Mouse (Mus musculus): Measurements from ENCODE around the gene Trmt2a. TPM values are rescaled to one million over a fixed set of nuclear protein-coding genes. Genes with fewer than 3 reads are reported as not detected.

The Trmt2a gene
- 62.3 and 66.2 TPM in 2 replicates for polyA plus RNA-seq (2015; fragmentation: Nextera tagmentation; extraction: Ambion mirVana)

DNA sequence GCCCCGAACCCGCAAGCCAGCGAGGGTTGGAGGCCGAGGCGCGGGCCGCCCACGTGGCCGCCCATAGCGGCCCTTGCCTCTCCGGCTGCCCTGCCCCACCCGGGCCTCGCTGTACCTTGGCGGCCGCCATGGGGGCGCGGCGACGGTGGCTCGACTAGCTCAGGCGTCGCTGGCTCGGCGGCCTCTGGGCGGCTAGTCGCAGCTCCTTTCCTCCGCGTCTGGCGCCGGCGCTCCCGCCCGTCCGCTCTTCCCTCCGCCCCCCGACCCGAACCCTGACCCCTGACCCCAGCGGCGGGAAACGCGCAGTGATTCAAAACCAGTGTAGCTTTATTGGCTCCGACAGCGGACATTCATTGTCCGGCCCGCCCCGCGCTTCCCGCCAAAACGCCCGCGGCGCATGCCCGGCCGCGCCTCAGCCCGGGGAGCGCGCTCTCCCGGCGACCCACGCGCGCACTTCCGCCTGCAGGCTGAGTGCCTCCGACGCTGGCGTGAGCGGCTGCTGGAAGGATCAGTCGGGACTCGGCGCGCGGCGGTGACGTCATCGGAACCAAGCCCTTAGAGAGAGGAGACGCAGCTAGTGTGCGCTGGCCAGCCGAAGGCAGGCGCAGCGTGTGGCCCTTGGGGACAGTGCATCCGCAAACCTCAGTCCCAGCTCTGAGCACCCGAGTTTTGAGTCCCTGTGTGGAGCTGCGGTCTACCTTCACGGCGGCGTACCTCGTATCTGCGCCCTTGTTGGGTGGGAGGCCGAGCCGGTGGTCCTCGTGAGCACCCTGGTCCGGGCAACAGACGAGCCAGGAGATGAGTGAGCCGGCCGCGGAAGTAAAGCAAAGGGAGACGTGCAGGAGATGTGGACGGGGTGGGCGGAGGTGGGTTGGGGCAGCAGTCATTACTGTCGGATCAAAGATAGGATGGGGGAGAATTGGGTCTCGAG, at the start of gene Trmt2a, which contains the start of gene Ranbp1:
Trmt2a (plus strand) TSS at position 247 of the 931 bp plus-strand sequence.
Ranbp1 (minus strand) TSS at position 300 of the 931 bp plus-strand sequence.
- peak within 1 kb of the TSS; percentile 95 for H3K4me2 ChIP-seq
- peaks cover 74% of the 10 kb centered on the region for H3K36me3 ChIP-seq
- no peaks in the 10 kb centered on the region for H3K27me3 ChIP-seq (replicated peaks)
- under 1% methylated on average over 100 of the region's 102 CpGs for WGBS
- ATAC-seq (ENCODE audit: extremely low read depth, insufficient number of reproducible peaks, low FRiP score, low TSS enrichment): peak; percentile 89
- no peaks in the 10 kb centered on the region for H3K9me3 ChIP-seq
- H3K9ac ChIP-seq: peak within 1 kb of the TSS; percentile 96
- peaks cover 49% of the 10 kb centered on the region for H3K4me1 ChIP-seq
- H3K27ac ChIP-seq (replicated peaks): peak within 1 kb of the TSS; percentile 96
- peak within 1 kb of the TSS; percentile 75 for H3K4me3 ChIP-seq

- Histone ChIP-seq H3K9me3 (no peaks in the 10 kb centered on the region), H3K4me2 (no peak overlapping the region), H3K9ac (no peak overlapping the region), H3K27me3 (replicated peaks) (peaks cover 22% of the 10 kb centered on the region; the same call in 1 of the 2 replicates), H3K36me3 (no peaks in the 10 kb centered on the region), H3K27ac (replicated peaks) (no peak overlapping the region), H3K4me3 (no peak overlapping the region), H3K4me1 (peaks cover 7% of the 10 kb centered on the region; the same call in 1 of the 2 replicates)
- WGBS: 88% methylated on average over 2 of the region's 2 CpGs
- no peak for ATAC-seq (ENCODE audit: extremely low read depth, insufficient number of reproducible peaks, low FRiP score, low TSS enrichment)
Observed at GRCm38 (mm10) chr16:18200062-18200461, 48.4 kb upstream of the Trmt2a start.

GRCm38 (mm10) chr16:18201620-18202019, 46.9 kb upstream of the Trmt2a start:
- 10% methylated on average over 1 of the region's 1 CpGs for WGBS
- no peaks in the 10 kb centered on the region for H3K9me3 ChIP-seq
- H3K4me3 ChIP-seq: no peak overlapping the region
- H3K36me3 ChIP-seq: no peaks in the 10 kb centered on the region
- H3K4me1 ChIP-seq: peaks cover 5% of the 10 kb centered on the region; the same call in 1 of the 2 replicates
- H3K9ac ChIP-seq: no peak overlapping the region
- no peak overlapping the region for H3K27ac ChIP-seq (replicated peaks)
- peaks cover 22% of the 10 kb centered on the region; the same call in 1 of the 2 replicates for H3K27me3 ChIP-seq (replicated peaks)
- ATAC-seq (ENCODE audit: extremely low read depth, insufficient number of reproducible peaks, low FRiP score, low TSS enrichment): no peak
- no peak overlapping the region for H3K4me2 ChIP-seq

DNA sequence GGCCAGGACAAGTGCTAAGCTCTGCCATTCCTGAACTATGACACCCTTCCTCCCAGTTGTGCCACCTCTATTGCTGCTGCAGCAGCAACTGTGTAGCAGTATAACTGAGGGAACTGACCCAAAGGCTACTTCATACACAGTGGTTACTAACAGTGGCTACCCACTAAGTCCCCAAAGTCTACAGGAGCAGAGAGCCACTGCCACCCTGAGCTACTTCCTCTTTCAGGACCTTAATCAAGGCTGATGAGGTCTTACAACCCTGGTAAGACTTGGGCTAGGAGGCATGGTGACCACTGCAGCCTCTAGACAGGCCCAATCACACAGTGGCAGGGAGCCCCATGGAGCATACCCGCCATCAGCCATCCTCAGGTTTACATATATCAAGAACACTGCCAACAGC, 46.4 kb upstream of the Trmt2a start:
- Histone ChIP-seq H3K27ac (replicated peaks) (no peak overlapping the region), H3K4me1 (peaks cover 5% of the 10 kb centered on the region; the same call in 1 of the 2 replicates), H3K9ac (no peak overlapping the region), H3K27me3 (replicated peaks) (peaks cover 22% of the 10 kb centered on the region), H3K4me2 (no peak overlapping the region), H3K9me3 (no peaks in the 10 kb centered on the region), H3K4me3 (no peak overlapping the region), H3K36me3 (no peaks in the 10 kb centered on the region)
- ATAC-seq (ENCODE audit: extremely low read depth, insufficient number of reproducible peaks, low FRiP score, low TSS enrichment): no peak
- WGBS: 83% methylated on average over 1 of the region's 1 CpGs

DNA sequence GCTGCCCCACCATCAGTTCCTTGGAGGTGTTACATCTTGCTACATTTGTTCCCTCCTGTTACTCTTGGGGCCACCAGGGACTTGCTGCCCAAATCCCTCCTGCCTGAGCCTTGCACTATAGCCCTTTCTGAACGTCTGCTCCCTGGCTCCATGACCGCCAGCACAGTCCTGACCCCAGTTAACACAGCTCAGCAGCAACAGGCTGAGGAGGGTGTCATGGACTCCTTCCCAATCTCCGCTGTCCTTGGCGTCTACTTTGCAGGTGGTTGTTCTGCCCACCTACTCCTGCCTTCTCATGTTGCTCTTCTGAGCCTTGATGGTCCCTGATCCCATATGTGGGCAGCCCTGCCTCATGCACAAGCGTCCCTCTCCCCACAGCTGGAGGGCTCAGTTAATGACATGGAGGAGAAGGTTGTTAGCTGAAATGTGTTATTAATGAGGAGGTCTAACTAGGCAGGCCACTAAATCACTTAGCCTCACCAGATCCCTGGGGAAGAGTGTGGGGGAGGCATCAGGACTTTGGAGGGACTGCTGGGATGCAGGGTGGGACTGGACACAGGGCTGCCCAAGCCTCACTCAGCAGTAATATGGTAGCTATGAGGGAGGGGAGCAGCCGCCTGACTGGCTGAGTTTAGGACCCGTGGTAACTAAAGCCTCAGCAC, 44.9 kb upstream of the Trmt2a start:
- ATAC-seq (ENCODE audit: extremely low read depth, insufficient number of reproducible peaks, low FRiP score, low TSS enrichment): no peak
- Histone ChIP-seq H3K27me3 (replicated peaks) (peaks cover 13% of the 10 kb centered on the region), H3K4me3 (no peak overlapping the region), H3K4me1 (peaks cover 5% of the 10 kb centered on the region; the same call in 1 of the 2 replicates), H3K36me3 (no peaks in the 10 kb centered on the region), H3K27ac (replicated peaks) (no peak overlapping the region), H3K9ac (no peak overlapping the region), H3K9me3 (no peaks in the 10 kb centered on the region), H3K4me2 (no peak overlapping the region)
- WGBS: 69% methylated on average over 7 of the region's 7 CpGs

DNA sequence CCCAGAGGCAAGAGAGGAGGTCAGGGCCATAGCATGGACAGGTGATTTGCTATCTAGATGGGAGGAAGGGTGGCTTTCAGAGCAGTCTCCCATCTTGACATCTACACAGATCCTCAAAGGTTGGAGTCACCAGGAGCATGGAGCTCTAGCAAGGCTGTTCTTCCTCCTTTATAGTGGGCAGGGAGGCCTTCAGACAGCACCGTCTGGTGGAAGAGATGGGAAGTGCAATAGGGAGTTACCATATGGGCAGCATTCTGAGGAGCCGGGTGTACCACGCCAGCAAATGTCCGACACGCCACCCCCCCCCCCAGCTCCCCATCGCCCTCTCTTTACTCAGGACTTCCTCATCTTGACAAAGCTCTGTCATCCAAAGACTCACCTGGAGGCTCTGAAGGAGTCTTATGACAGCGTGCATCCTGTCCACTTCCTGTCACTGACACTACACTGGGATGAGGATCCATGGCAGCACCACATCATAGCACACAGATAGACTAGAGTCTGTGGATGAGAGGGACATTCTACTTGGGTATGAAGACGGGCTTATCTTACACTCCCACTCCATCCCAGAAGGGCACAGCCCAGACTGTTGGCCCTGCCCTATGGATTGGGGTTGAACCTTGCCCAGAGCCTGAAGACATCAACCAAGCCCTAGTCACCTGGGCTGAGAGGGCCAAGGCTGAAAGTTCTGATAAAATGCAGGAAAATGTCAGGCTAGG, 37.6 kb upstream of the Trmt2a start:
- 0 out of 2 replicates have a peak overlapping the region, but pooled peaks have one; percentile 6 for H3K9ac ChIP-seq
- WGBS: 17% methylated on average over 8 of the region's 8 CpGs
- ATAC-seq (ENCODE audit: extremely low read depth, insufficient number of reproducible peaks, low FRiP score, low TSS enrichment): no peak

GRCm38 (mm10) chr16:18211417-18212171, 36.9 kb upstream of the Trmt2a start:
- H3K27me3 ChIP-seq (replicated peaks): peaks cover 34% of the 10 kb centered on the region
- no peak overlapping the region for H3K4me2 ChIP-seq
- H3K36me3 ChIP-seq: no peaks in the 10 kb centered on the region
- H3K9me3 ChIP-seq: no peaks in the 10 kb centered on the region
- H3K27ac ChIP-seq (replicated peaks): no peak overlapping the region
- ATAC-seq (ENCODE audit: extremely low read depth, insufficient number of reproducible peaks, low FRiP score, low TSS enrichment): no peak
- 43% methylated on average over 10 of the region's 10 CpGs for WGBS
- H3K4me3 ChIP-seq: no peak overlapping the region
- peaks cover 29% of the 10 kb centered on the region for H3K4me1 ChIP-seq
- H3K9ac ChIP-seq: 0 out of 2 replicates have a peak overlapping the region, but pooled peaks have one; percentile 6

More for the DNA sequence above, 37.6 kb upstream of the Trmt2a start:
- Histone ChIP-seq H3K4me3 (no peak overlapping the region), H3K27me3 (replicated peaks) (peaks cover 37% of the 10 kb centered on the region), H3K36me3 (no peaks in the 10 kb centered on the region), H3K4me1 (peaks cover 29% of the 10 kb centered on the region), H3K9me3 (no peaks in the 10 kb centered on the region), H3K4me2 (no peak overlapping the region), H3K27ac (replicated peaks) (no peak overlapping the region)

DNA sequence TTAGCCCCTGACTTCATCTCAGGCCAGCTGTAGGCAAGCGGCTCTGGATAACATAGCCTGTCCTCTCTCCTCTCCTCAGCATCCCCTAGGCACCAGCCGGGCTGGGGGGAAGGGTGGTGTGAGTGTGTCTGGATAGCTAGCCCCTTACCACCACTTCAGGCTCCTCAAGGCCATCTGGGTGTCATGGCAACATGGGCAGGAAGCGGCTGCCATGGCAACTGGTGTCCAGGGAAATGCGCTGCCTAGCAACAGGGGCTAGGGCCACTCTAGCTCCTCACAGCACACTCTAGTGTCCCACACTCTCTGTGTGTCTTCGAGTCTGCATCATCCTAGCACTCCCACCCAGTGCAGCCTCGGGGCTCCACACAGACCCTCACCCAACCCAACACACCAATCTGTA, 34.8 kb upstream of the Trmt2a start:
- H3K27ac ChIP-seq (replicated peaks): no peak overlapping the region
- no peaks in the 10 kb centered on the region for H3K9me3 ChIP-seq
- H3K27me3 ChIP-seq (replicated peaks): peaks cover 28% of the 10 kb centered on the region
- 53% methylated on average over 6 of the region's 6 CpGs for WGBS
- H3K36me3 ChIP-seq: no peaks in the 10 kb centered on the region
- no peak overlapping the region for H3K4me3 ChIP-seq
- H3K4me2 ChIP-seq: no peak overlapping the region
- H3K9ac ChIP-seq: no peak overlapping the region
- peaks cover 33% of the 10 kb centered on the region for H3K4me1 ChIP-seq
- ATAC-seq (ENCODE audit: extremely low read depth, insufficient number of reproducible peaks, low FRiP score, low TSS enrichment): no peak

- H3K27me3 ChIP-seq (replicated peaks): peaks cover 18% of the 10 kb centered on the region
- H3K36me3 ChIP-seq: no peaks in the 10 kb centered on the region
- H3K4me3 ChIP-seq: no peak overlapping the region
- 44% methylated on average over 7 of the region's 7 CpGs for WGBS
- peak overlapping the region; percentile 42 for H3K9ac ChIP-seq
- ATAC-seq (ENCODE audit: extremely low read depth, insufficient number of reproducible peaks, low FRiP score, low TSS enrichment): no peak
- peak overlapping the region; percentile 61 for H3K27ac ChIP-seq (replicated peaks)
- H3K9me3 ChIP-seq: no peaks in the 10 kb centered on the region
- peak overlapping the region; percentile 16; the same call in 1 of the 2 replicates for H3K4me2 ChIP-seq
- peaks cover 35% of the 10 kb centered on the region for H3K4me1 ChIP-seq
Observed at GRCm38 (mm10) chr16:18214858-18215257, 33.6 kb upstream of the Trmt2a start.

GRCm38 (mm10) chr16:18217579-18217978, 30.9 kb upstream of the Trmt2a start, which contains the start of gene Ccdc188:
TSS of gene Ccdc188 (plus strand) at chr16:18217879.
- Histone ChIP-seq H3K36me3 (peaks cover 20% of the 10 kb centered on the region), H3K4me2 (no peak within 1 kb of the TSS), H3K9ac (peak within 1 kb of the TSS; percentile 15; the same call in 1 of the 2 replicates), H3K9me3 (no peaks in the 10 kb centered on the region), H3K27ac (replicated peaks) (no peak within 1 kb of the TSS), H3K4me1 (peaks cover 37% of the 10 kb centered on the region), H3K27me3 (replicated peaks) (0 out of 2 replicates have a peak, but pooled peaks cover 3% of the 10 kb centered on the region), H3K4me3 (no peak within 1 kb of the TSS)
- WGBS: 80% methylated on average over 4 of the region's 4 CpGs
- no peak for ATAC-seq (ENCODE audit: extremely low read depth, insufficient number of reproducible peaks, low FRiP score, low TSS enrichment)

All from heart, embryonic 13.5 days (tissue).